Mouse (Mus musculus) heart, embryonic 13.5 days (tissue): ENCODE data around the gene D330020A13Rik. TPM values are rescaled to one million over a fixed set of nuclear protein-coding genes. Genes with fewer than 3 reads are reported as not detected.
"Not testable (repeated sequence)": the region's sequence is repeated elsewhere in the genome, so short reads cannot be mapped to it uniquely, and the experiment has no call there.

Source experiments
- ATAC-seq: fragments of 200-750 bp; cut with Nextera tagmentation; 2 replicates; pipeline ENCODE4 v1.8.0; 2017; ENCODE audit warnings: moderate TSS enrichment; ENCODE audit not compliant: insufficient number of reproducible peaks, low FRiP score, low TSS enrichment; ENCODE audit errors: extremely low read depth
- H3K27ac ChIP-seq: fragments of 300-500 bp; sonication (generic); replicated peaks from 2 replicates; pipeline ENCODE4 v1.5.1; 2015; ENCODE audit warnings: moderate library complexity, mild to moderate bottlenecking, inconsistent platforms
- H3K27me3 ChIP-seq: fragments of 300-500 bp; sonication (generic); replicated peaks from 2 replicates; pipeline ENCODE4 v1.6.1; 2015; ENCODE audit warnings: mild to moderate bottlenecking, inconsistent platforms
- H3K36me3 ChIP-seq: fragments of 300-500 bp; sonication (generic); 2 replicates; pipeline ENCODE4 v1.6.1; 2015; ENCODE audit warnings: mild to moderate bottlenecking, inconsistent platforms
- H3K4me1 ChIP-seq: fragments of 300-500 bp; sonication (generic); 2 replicates; pipeline ENCODE4 v1.6.1; 2015; ENCODE audit warnings: inconsistent platforms
- H3K4me2 ChIP-seq: fragments of 300-500 bp; sonication (generic); 2 replicates; pipeline ENCODE4 v1.6.1; 2015; ENCODE audit warnings: inconsistent platforms, mild to moderate bottlenecking, moderate library complexity
- H3K4me3 ChIP-seq: fragments of 300-500 bp; sonication (generic); 2 replicates; pipeline ENCODE4 v1.5.1; 2015; ENCODE audit warnings: moderate library complexity, mild to moderate bottlenecking, inconsistent platforms
- H3K9ac ChIP-seq: fragments of 300-500 bp; sonication (generic); 2 replicates; pipeline ENCODE4 v1.6.1; 2015; ENCODE audit warnings: inconsistent platforms, mild to moderate bottlenecking, moderate library complexity
- H3K9me3 ChIP-seq: fragments of 300-500 bp; sonication (generic); 2 replicates; pipeline ENCODE4 v1.6.1; 2016; ENCODE audit warnings: inconsistent platforms
- WGBS: fragments of 180-500 bp; shearing (Covaris S2); methylation state at CpG from one replicate; pipeline ENCODE4 v1.1.7; 2015; ENCODE audit warnings: mixed read lengths; 5-methylcytosine and 5-hydroxymethylcytosine counted together
- polyA plus RNA-seq: library from polyadenylated mRNA; unstranded; fragments of >200 nt; fragmentation: Nextera tagmentation; extraction: Ambion mirVana; gene quantifications from 2 replicates; pipeline ENCODE4 v1.2.1, GENCODE M21; 2015

D330020A13Rik gene
- polyA plus RNA-seq, 1 experiment from 2014 or later = not detected

DNA sequence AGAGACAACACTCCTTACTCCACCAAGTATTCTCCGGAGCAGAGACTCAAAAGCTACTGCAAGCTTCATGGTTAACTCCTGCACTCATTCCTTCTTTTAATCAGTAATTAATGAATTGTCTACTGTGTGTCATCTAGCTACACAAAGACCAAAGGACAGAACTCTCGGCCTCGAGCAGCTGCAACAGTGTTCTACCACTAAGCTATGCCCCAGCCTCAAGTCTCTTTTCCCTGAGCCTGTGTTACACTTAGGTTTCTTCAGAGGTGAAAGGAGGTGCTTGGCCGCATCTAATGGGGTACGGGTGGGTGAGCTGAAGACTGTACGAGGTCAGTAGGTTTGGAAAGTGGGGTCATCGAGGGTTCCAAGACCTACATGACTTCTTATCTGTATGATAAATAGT, 30.6 kb upstream of the D330020A13Rik start:
- no peak for ATAC-seq
- Histone ChIP-seq H3K9me3 (no peaks in the 10 kb centered on the region), H3K4me3 (no peak overlapping the region), H3K4me2 (no peak overlapping the region), H3K27ac (no peak overlapping the region), H3K27me3 (0 out of 2 replicates have a peak, but pooled peaks cover 5% of the 10 kb centered on the region), H3K36me3 (no peaks in the 10 kb centered on the region), H3K4me1 (peaks cover 31% of the 10 kb centered on the region), H3K9ac (no peak overlapping the region)
- 69% methylated on average over 7 of the region's 7 CpGs for WGBS

DNA sequence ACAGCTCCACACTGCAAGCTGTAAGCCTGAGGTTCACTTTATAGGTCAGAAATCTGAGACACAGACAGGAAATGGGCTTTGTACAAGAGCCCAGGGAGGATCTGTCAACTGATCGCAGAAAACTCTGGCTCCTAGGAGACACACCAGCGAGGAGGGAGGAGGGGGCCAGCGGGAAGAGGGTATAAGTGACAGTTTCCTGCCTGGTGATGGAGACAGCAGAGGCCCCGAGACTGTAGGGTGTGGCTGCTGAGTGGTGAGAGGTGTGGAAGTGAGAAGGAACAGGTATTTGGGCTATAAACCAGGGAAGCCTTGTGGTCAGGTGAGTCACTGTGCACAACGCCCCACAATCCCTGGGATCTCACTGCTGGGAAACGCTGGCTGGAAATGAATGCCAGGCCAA, 30.0 kb upstream of the D330020A13Rik start:
- no peak overlapping the region for H3K4me3 ChIP-seq
- no peak overlapping the region for H3K4me2 ChIP-seq
- H3K9me3 ChIP-seq = no peaks in the 10 kb centered on the region
- peaks cover 31% of the 10 kb centered on the region for H3K4me1 ChIP-seq
- 0 out of 2 replicates have a peak, but pooled peaks cover 5% of the 10 kb centered on the region for H3K27me3 ChIP-seq
- no peak for ATAC-seq
- H3K27ac ChIP-seq = no peak overlapping the region
- no peak overlapping the region for H3K9ac ChIP-seq
- WGBS = 26% methylated on average over 6 of the region's 6 CpGs
- no peaks in the 10 kb centered on the region for H3K36me3 ChIP-seq

DNA sequence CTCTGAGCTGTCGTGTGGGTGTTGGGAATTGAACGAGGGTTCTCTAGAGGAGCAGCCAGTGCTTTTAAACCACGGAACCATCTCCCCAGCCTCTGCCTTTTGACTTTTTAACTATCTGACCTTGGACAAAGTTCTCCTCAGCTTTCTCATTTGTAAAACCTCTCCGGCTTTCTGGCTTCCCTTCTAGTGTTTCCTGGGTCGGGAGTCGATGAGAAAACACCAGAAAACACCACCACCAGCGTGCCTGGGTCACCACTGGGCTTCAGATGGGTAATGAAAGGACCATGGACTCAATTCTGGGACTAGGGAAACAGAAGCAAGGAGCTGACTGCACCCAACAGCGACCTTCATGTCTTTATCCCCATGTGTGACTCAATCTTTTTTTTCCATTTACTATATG, 20.0 kb upstream of the D330020A13Rik start:
- 52% methylated on average over 8 of the region's 8 CpGs for WGBS

DNA sequence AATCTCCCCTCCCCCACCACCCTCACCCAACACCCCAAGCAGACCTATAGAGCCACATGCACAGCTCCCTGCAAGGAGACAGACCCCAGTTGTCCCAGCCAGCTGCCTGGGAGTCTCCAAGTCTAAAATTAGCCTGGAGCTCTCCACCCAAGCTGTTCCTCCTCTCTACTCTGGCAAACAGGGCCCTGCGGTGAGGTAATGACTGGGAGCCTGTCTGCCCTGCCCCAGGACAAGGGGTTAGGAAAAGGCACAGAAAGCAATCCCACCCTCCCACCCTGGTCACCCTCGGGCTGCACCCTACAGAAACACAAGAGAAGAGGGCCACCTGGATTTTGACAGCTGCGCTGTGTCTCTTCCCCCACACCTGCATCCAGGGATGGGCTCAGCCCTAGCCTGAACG, 19.3 kb upstream of the D330020A13Rik start:
- Histone ChIP-seq H3K4me2 (peak overlapping the region; percentile 36), H3K9ac (peak overlapping the region; percentile 66), H3K4me3 (no peak overlapping the region)

More for the DNA sequence above, 20.0 kb upstream of the D330020A13Rik start:
- Histone ChIP-seq H3K9me3 (no peaks in the 10 kb centered on the region), H3K9ac (no peak overlapping the region), H3K4me1 (peaks cover 42% of the 10 kb centered on the region), H3K4me3 (no peak overlapping the region), H3K4me2 (no peak overlapping the region), H3K27ac (peak overlapping the region; percentile 88), H3K36me3 (no peaks in the 10 kb centered on the region), H3K27me3 (no peaks in the 10 kb centered on the region)
- no peak for ATAC-seq

DNA sequence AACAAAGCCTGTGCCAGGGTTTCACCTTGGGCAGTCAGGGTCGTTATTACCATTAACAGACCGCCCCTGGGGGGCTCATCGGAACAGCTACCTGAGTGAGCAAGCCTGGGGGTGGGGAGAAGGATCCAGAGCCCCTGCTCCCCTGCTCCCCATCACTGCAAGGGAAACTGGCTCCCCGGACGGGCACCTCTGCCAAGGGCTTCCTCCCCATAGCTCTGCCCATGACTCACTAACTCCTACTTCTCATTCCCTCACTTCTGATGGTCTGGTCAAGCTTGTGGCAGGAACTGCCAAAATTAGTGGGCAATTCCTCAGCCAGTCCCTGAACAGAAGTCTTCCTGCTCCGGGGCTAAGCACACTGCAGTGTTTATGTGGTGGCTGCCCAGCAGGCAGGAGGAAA, 18.9 kb upstream of the D330020A13Rik start:
- 41% methylated on average over 6 of the region's 6 CpGs for WGBS
- no peaks in the 10 kb centered on the region for H3K27me3 ChIP-seq
- H3K4me3 ChIP-seq = no peak overlapping the region
- H3K36me3 ChIP-seq = no peaks in the 10 kb centered on the region
- peaks cover 49% of the 10 kb centered on the region for H3K4me1 ChIP-seq
- H3K4me2 ChIP-seq = peak overlapping the region; percentile 36
- peak; percentile 10; the same call in 1 of the 2 replicates for ATAC-seq
- peak overlapping the region; percentile 66 for H3K9ac ChIP-seq
- H3K9me3 ChIP-seq = no peaks in the 10 kb centered on the region
- peak overlapping the region; percentile 88 for H3K27ac ChIP-seq

More for the DNA sequence above, 19.3 kb upstream of the D330020A13Rik start:
- Histone ChIP-seq H3K27ac (peak overlapping the region; percentile 88), H3K4me1 (peaks cover 49% of the 10 kb centered on the region), H3K27me3 (no peaks in the 10 kb centered on the region), H3K36me3 (no peaks in the 10 kb centered on the region), H3K9me3 (no peaks in the 10 kb centered on the region)
- WGBS = 24% methylated on average over 4 of the region's 4 CpGs
- ATAC-seq = peak; percentile 79; the same call in 1 of the 2 replicates

DNA sequence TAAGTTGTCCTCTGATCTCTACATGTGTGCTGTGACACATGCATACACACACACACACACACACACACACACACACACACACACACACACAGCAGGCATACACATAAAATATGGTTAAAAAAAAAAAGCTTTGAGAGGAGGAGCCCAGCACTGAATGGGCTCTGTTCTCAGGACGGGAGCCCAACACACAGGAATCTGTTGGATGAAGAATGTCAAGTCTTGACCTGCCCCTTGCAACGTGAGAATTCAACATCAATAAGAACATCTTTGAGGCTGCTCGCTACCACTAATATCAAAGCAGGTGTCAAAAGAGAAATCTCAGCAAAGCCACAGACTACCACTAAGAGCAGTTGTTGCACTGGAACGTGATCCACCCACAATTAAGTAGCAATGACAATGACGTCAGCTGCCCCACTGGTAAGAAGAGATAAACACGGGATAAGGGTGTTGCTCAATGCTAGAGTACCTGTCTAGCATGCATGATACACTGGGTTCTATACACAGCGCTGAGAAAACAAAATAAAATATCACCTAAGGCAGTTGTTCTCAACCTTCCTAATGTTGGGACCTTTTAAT, 17.2 kb upstream of the D330020A13Rik start:
- 67% methylated on average over 7 of the region's 7 CpGs for WGBS
- H3K9ac ChIP-seq = no peak overlapping the region
- peaks cover 43% of the 10 kb centered on the region for H3K4me1 ChIP-seq
- H3K27me3 ChIP-seq = no peaks in the 10 kb centered on the region
- H3K4me3 ChIP-seq = no peak overlapping the region
- H3K9me3 ChIP-seq = no peaks in the 10 kb centered on the region
- no peak for ATAC-seq
- H3K27ac ChIP-seq = no peak overlapping the region
- H3K36me3 ChIP-seq = no peaks in the 10 kb centered on the region
- no peak overlapping the region for H3K4me2 ChIP-seq

DNA sequence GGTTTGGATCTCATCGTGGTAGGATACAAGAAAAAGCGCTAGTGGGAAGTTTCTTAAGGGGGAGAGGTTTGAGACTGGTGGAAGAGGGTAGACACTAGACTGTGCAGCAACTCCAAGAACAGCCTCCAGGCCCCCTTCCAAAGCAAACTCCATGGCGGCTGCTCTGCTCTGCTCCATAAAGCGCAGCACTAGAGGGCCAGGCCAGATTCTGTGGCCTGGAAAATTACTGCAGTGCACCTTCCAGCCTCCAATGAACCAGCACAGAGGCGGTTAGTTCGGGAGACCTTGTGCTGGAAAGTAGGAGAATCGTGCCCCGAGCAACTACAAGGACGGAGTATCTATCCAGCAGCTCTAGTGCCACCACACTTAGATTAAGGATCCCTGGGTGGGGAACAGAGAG, 6.9 kb upstream of the D330020A13Rik start:
- no peaks in the 10 kb centered on the region for H3K36me3 ChIP-seq
- H3K27ac ChIP-seq = no peak overlapping the region
- no peaks in the 10 kb centered on the region for H3K9me3 ChIP-seq
- H3K4me3 ChIP-seq = no peak overlapping the region
- H3K9ac ChIP-seq = no peak overlapping the region
- peaks cover 8% of the 10 kb centered on the region for H3K27me3 ChIP-seq
- no peak for ATAC-seq
- 80% methylated on average over 9 of the region's 9 CpGs for WGBS
- H3K4me2 ChIP-seq = no peak overlapping the region
- H3K4me1 ChIP-seq = no peaks in the 10 kb centered on the region

DNA sequence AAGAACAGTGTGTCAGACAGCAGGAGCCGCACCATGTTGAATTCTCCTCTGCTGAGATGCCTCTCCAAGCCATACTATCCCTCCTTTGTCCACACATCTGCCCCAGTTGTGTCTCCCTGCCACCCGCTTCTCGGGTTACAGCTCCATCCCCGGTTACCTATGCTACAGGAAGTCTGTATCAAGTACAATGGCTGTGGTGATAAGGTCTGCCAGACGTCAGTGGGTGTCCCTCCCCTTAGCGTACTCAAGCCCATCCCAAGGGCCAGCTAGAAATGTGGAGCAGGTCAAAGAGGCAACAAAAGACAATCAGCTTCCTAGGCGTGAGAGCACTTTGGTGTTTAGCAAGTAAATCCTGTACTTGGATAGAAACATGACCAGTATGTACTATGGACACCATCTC, 5.6 kb upstream of the D330020A13Rik start:
- Histone ChIP-seq H3K4me3 (no peak overlapping the region), H3K27me3 (peaks cover 21% of the 10 kb centered on the region), H3K9ac (no peak overlapping the region), H3K4me2 (no peak overlapping the region), H3K36me3 (no peaks in the 10 kb centered on the region), H3K27ac (no peak overlapping the region), H3K4me1 (no peaks in the 10 kb centered on the region), H3K9me3 (no peaks in the 10 kb centered on the region)
- 26% methylated on average over 7 of the region's 7 CpGs for WGBS
- ATAC-seq = no peak

DNA sequence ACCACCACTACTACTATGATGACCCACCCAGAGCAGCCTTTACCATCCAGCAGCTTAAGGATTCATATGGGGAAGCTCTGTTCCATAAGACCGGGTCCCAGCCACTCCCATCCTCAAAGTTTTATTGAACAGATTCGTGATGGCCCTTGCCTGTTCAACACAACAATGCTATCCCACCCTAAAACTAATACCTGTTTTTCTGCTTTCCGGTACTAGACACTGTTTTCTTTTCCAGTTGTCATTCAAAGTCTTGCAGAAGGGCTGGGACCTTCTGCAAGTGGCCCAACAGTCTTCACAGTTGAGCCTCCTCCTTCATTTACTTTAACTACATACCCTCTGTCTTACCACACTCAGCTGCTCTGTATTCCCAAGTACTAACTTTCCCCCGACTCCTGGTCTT, 4.7 kb upstream of the D330020A13Rik start:
- no peak overlapping the region for H3K9ac ChIP-seq
- H3K27me3 ChIP-seq = peaks cover 30% of the 10 kb centered on the region
- 82% methylated on average over 4 of the region's 4 CpGs for WGBS
- no peaks in the 10 kb centered on the region for H3K36me3 ChIP-seq
- no peak for ATAC-seq
- H3K4me1 ChIP-seq = 0 out of 2 replicates have a peak, but pooled peaks cover 3% of the 10 kb centered on the region
- H3K4me3 ChIP-seq = no peak overlapping the region
- H3K4me2 ChIP-seq = no peak overlapping the region
- H3K27ac ChIP-seq = no peak overlapping the region
- no peaks in the 10 kb centered on the region for H3K9me3 ChIP-seq

DNA sequence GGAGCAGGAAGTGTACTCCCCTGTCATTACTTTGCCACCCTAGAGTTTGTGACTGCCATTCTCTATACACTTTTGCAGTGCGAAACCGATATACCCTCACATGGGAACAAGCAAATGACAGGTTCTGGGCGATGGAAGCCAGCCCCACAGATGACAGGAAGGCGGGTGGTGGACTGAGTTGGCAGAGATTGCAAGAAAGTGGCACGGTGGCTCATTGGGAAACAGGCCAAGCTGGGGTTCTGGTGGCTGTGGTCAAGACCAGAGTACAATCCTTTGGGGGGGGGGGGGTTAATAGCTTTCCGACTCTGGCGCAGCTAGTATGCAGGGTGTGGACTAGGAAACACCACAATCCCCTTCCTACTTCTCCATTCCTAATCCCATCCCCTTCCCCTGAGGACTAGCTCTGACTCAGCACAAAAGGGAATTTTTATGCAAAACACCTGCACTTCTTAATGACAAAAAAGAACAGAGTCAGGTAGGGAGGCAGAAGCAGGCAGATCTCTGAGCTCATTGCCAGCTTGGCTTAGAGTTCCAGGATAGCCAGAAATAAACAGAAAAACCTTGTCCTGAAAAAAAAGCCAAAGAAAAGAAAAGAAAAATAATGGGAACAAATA, 2.7 kb upstream of the D330020A13Rik start:
- Histone ChIP-seq H3K36me3 (no peaks in the 10 kb centered on the region), H3K27me3 (peaks cover 48% of the 10 kb centered on the region), H3K27ac (no peak overlapping the region), H3K4me3 (no peak overlapping the region), H3K9ac (no peak overlapping the region), H3K9me3 (no peaks in the 10 kb centered on the region), H3K4me1 (peaks cover 8% of the 10 kb centered on the region), H3K4me2 (no peak overlapping the region)
- ATAC-seq = no peak
- 68% methylated on average over 7 of the region's 7 CpGs for WGBS

DNA sequence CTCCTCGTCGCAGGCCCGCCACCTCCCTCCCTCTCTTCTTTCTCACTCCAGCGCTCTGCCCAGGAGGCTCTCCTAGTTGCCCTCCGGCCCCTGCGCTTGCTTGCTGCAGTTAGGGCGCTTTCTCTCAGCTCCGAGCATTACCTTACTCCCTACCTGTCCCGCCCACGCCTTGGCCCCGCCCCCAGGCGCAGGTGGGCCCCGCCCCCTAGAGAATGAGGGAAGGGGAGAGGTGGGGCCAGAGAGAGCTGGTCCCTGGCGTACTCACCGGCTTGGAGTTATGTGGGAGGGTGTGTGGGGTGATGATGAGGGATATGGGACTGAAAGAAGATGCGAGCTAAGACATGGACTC, 595 bp downstream of the D330020A13Rik start:
- Histone ChIP-seq H3K9ac (peak overlapping the region; percentile 79), H3K4me2 (peak overlapping the region; percentile 90), H3K9me3 (no peaks in the 10 kb centered on the region), H3K4me3 (peak overlapping the region; percentile 68), H3K36me3 (no peaks in the 10 kb centered on the region), H3K27me3 (peaks cover 48% of the 10 kb centered on the region), H3K27ac (no peak overlapping the region), H3K4me1 (peaks cover 8% of the 10 kb centered on the region)
- under 1% methylated on average over 15 of the region's 16 CpGs for WGBS
- ATAC-seq = no peak

DNA sequence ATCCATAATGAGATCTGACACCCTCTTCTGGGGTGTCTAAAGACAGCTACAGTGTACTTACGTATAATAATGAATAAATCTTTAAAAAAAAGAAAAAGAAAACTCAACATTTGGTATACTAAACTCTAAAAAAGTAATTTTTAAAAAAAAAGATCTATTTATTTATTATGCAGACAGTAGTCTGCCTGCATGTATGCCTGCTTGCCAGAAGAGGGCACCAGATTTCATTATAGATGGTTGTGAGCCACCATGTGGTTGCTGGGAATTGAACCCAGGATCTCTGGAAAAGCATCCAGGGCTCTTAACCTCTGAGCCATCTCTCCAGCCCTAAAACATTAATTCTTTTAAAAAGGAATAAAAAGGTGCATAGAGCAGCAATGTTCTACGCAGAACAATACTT, 2.4 kb downstream of the D330020A13Rik start:
- H3K9ac ChIP-seq, H3K36me3 ChIP-seq, H3K4me3 ChIP-seq, H3K9me3 ChIP-seq, H3K4me1 ChIP-seq, H3K4me2 ChIP-seq, H3K27ac ChIP-seq, ATAC-seq: not testable (repeated sequence)
- peaks cover 45% of the 10 kb centered on the region for H3K27me3 ChIP-seq
- WGBS = 93% methylated on average over 2 of the region's 2 CpGs
